Mouse (Mus musculus) heart, postnatal 0 days (tissue): Measurements from ENCODE around the gene Efna5.

Source experiments
- CTCF ChIP-seq: IDR thresholded peaks from 2 replicates; pipeline ENCODE4 v1.5.1; 2016; ENCODE audit warnings: antibody characterized with exemption, control low read depth, low read depth
- EP300 ChIP-seq: IDR thresholded peaks from 2 replicates; pipeline ENCODE4 v1.6.1; 2016; ENCODE audit warnings: antibody characterized with exemption, low read depth

GRCm38 (mm10) chr17:62788783-62789182 is 92.3 kb downstream of the Efna5 start:
- TF ChIP-seq CTCF: no peak
- no peak for TF ChIP-seq EP300
